Mouse (Mus musculus): ENCODE data around the gene Ly6g5b. TPM values are rescaled to one million over a fixed set of nuclear protein-coding genes. Genes with fewer than 3 reads are reported as not detected.

Gene Ly6g5b
- polyA plus RNA-seq, 1 experiment from 2014 or later, result 0.27 TPM

GRCm38 (mm10) chr17:35135591-35136320, 20.5 kb upstream of the Ly6g5b start:
- WGBS, result under 1% methylated on average over 41 of the region's 43 CpGs
- H3K9ac ChIP-seq (ENCODE audit: low read length), result peak overlapping the region; percentile 88

DNA sequence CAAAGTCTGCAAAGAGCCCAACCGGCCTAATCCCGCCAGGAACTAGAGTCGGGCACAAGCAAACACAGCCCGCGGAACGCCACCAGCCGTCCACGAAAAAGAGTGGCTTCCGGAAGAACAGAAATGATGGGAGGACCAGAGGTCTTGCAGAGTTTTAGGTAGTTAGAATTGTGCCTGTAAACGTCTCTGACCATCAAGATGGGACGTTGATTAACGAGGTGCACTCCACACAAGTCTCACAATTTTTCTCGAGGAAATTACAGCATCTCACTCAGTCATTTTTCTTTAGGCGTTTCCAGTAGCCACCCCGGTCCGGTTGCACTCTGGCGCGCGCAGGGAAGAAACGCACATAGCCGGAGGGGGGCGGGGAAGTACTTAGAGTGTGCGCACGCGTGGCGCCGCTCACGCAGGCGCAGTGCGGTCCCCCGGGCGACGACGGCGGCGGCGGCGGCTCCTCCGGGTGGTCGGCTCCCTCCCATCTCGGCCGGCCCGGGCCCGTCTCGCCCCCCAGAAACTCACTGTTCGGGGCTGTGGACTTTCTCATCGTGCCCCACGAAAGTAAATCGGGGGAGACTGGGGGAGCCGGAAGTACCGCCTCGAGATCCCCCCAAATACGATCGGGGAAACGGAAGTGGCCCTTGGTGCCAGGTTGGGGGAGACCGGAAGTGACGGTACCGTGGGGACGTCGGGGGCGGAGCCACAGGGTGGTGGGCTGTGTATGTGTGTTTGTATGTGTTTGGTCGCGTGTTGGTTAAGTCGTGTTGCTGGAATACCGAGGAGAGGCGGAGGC, 19.8 kb upstream of the Ly6g5b start, which contains the start of gene Bag6:
TSS of gene Bag6 (plus strand) at position 378 of the 790 bp plus-strand sequence.
- peak; percentile 90 for ATAC-seq (ENCODE audit: low FRiP score, low TSS enrichment)

More at GRCm38 (mm10) chr17:35135591-35136320, 20.5 kb upstream of the Ly6g5b start:
- TF ChIP-seq EP300 (optimal IDR thresholded peaks at IDR 0.05) (no peak), CTCF (IDR thresholded peaks at IDR 0.05; ENCODE audit: low read depth) (no peak)
- no peaks in the 10 kb centered on the region for H3K27me3 ChIP-seq (ENCODE audit: control insufficient read depth, insufficient read depth, low read length)
- peaks cover 15% of the 10 kb centered on the region for H3K36me3 ChIP-seq (ENCODE audit: control insufficient read depth, insufficient read depth, low read length)
- no peaks in the 10 kb centered on the region for H3K4me1 ChIP-seq (replicated peaks; ENCODE audit: control insufficient read depth, insufficient read depth)
- ATAC-seq (ENCODE audit: low FRiP score, low TSS enrichment), result peak; percentile 63
- peak overlapping the region; percentile 78 for H3K4me3 ChIP-seq (ENCODE audit: low read depth, low read length)
- DNase-seq (ENCODE audit: low spot score), result no peak
- peak overlapping the region; percentile 77 for H3K4me2 ChIP-seq (replicated peaks; ENCODE audit: low read depth)
- no peaks in the 10 kb centered on the region for H3K9me3 ChIP-seq (ENCODE audit: control insufficient read depth, low read length)
- peak overlapping the region; percentile 96 for H3K27ac ChIP-seq (replicated peaks)

DNA sequence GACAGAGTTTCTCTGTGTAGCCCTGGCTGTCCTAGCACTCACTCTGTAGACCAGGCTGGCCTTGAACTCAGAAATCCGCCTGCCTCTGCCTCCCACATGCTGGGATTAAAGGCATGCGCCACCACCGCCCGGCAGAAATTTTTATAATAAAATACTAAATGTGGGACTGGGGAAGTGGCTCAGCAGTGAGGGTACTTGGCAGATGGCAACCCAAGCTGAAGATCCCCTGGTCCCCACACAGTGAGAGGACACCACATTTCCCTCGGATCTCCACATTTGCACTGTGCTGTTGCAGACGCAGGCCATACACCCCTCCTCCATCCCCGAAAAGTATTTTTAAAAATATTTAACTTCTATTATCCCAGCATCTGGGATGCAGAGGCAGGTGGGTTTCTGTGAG, 18.3 kb upstream of the Ly6g5b start:
- WGBS, result 91% methylated on average over 7 of the region's 7 CpGs
- H3K4me3 ChIP-seq (ENCODE audit: low read depth, low read length), result no peak overlapping the region
- peaks cover 3% of the 10 kb centered on the region for H3K36me3 ChIP-seq (ENCODE audit: control insufficient read depth, insufficient read depth, low read length)
- TF ChIP-seq EP300 (optimal IDR thresholded peaks at IDR 0.05) (no peak), CTCF (IDR thresholded peaks at IDR 0.05; ENCODE audit: low read depth) (no peak)
- no peaks in the 10 kb centered on the region for H3K27me3 ChIP-seq (ENCODE audit: control insufficient read depth, insufficient read depth, low read length)
- no peaks in the 10 kb centered on the region for H3K9me3 ChIP-seq (ENCODE audit: control insufficient read depth, low read length)
- DNase-seq (ENCODE audit: low spot score), result no peak
- H3K4me1 ChIP-seq (replicated peaks; ENCODE audit: control insufficient read depth, insufficient read depth), result no peaks in the 10 kb centered on the region
- no peak overlapping the region for H3K4me2 ChIP-seq (replicated peaks; ENCODE audit: low read depth)
- H3K9ac ChIP-seq (ENCODE audit: low read length), result no peak overlapping the region
- H3K27ac ChIP-seq (replicated peaks), result no peak overlapping the region
- ATAC-seq (ENCODE audit: low FRiP score, low TSS enrichment), result no peak

More for the DNA sequence above, 19.8 kb upstream of the Ly6g5b start, which contains the start of gene Bag6:
- Histone ChIP-seq H3K4me1 (replicated peaks; ENCODE audit: control insufficient read depth, insufficient read depth) (no peaks in the 10 kb centered on the region), H3K4me3 (ENCODE audit: low read depth, low read length) (peak within 1 kb of the TSS; percentile 78), H3K4me2 (replicated peaks; ENCODE audit: low read depth) (peak within 1 kb of the TSS; percentile 77), H3K27ac (replicated peaks) (peak within 1 kb of the TSS; percentile 96), H3K9ac (ENCODE audit: low read length) (peak within 1 kb of the TSS; percentile 88), H3K36me3 (ENCODE audit: control insufficient read depth, insufficient read depth, low read length) (peaks cover 9% of the 10 kb centered on the region), H3K27me3 (ENCODE audit: control insufficient read depth, insufficient read depth, low read length) (no peaks in the 10 kb centered on the region), H3K9me3 (ENCODE audit: control insufficient read depth, low read length) (no peaks in the 10 kb centered on the region)
- peak; percentile 92 for TF ChIP-seq EP300 (optimal IDR thresholded peaks at IDR 0.05)
- peak; percentile 31; the same call in 1 of the 2 replicates for TF ChIP-seq CTCF (IDR thresholded peaks at IDR 0.05; ENCODE audit: low read depth)
- under 1% methylated on average over 66 of the region's 66 CpGs for WGBS
- DNase-seq (ENCODE audit: low spot score), result peak; percentile 93

DNA sequence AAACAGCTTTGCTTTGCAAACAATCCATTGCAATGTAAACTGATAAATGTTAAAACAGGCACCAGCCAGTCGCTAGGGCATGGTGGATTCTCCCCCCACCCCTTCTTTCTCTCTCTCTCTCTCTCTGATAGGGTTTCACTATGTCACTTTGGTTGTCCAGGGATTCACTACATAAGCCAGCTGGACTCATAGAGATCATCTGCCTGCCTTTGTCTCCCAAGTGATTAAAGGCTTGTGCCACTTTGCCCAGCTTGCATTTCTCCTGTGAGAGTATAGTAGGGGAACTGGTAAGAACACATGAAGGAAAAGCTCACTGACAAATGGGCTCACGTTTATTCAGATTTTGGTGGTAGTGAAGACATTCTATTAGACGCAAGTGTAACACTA, 16.9 kb upstream of the Ly6g5b start:
- ATAC-seq (ENCODE audit: low FRiP score, low TSS enrichment), result no peak
- Histone ChIP-seq H3K4me1 (replicated peaks; ENCODE audit: control insufficient read depth, insufficient read depth) (no peaks in the 10 kb centered on the region), H3K27me3 (ENCODE audit: control insufficient read depth, insufficient read depth, low read length) (no peaks in the 10 kb centered on the region), H3K9ac (ENCODE audit: low read length) (no peak overlapping the region), H3K27ac (replicated peaks) (no peak overlapping the region), H3K9me3 (ENCODE audit: control insufficient read depth, low read length) (no peaks in the 10 kb centered on the region), H3K4me2 (replicated peaks; ENCODE audit: low read depth) (no peak overlapping the region), H3K4me3 (ENCODE audit: low read depth, low read length) (no peak overlapping the region), H3K36me3 (ENCODE audit: control insufficient read depth, insufficient read depth, low read length) (no peaks in the 10 kb centered on the region; the same call in none of the 2 replicates)
- DNase-seq (ENCODE audit: low spot score), result no peak
- no peak for TF ChIP-seq CTCF (IDR thresholded peaks at IDR 0.05; ENCODE audit: low read depth)
- TF ChIP-seq EP300 (optimal IDR thresholded peaks at IDR 0.05), result no peak
- 67% methylated on average over 3 of the region's 3 CpGs for WGBS

DNA sequence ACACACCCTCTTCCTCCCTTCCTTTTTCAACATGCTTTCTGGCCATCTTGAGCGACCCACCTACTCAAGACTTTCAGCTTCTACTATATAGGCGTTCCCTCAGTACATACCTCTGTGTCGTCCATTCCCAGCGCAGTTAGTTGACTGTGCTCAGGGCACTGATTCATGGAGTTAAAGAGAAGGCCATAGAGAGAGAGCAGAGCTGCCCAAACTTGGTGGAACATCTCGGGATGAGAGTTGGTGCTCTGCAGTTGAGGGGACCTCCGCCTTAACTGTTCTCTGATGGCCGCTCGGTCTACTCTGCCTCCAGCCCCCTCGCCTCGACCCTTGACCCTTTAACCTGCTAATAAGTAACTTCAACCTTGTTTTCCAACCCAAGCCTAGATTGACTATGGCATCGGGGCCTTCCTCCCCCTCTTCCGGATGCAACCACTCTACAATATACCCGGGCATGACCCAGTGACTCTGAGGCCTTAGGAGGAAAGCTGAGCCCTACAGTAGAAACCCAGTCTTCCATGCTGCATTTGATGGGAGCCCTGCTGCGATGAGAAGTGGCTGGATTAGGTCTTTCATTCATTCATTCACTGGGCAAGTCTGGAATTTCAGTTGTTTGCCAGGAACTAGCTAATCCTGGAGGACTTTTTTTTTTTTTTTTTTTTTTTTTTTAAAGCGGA, 16.4 kb upstream of the Ly6g5b start, which contains the start of gene Apom:
TSS of gene Apom (minus strand) at position 551 of the 674 bp plus-strand sequence.
- Histone ChIP-seq H3K27me3 (ENCODE audit: control insufficient read depth, insufficient read depth, low read length) (no peaks in the 10 kb centered on the region), H3K9me3 (ENCODE audit: control insufficient read depth, low read length) (no peaks in the 10 kb centered on the region), H3K4me3 (ENCODE audit: low read depth, low read length) (no peak within 1 kb of the TSS), H3K4me2 (replicated peaks; ENCODE audit: low read depth) (no peak within 1 kb of the TSS), H3K9ac (ENCODE audit: low read length) (no peak within 1 kb of the TSS), H3K27ac (replicated peaks) (no peak within 1 kb of the TSS), H3K36me3 (ENCODE audit: control insufficient read depth, insufficient read depth, low read length) (no peaks in the 10 kb centered on the region; the same call in none of the 2 replicates), H3K4me1 (replicated peaks; ENCODE audit: control insufficient read depth, insufficient read depth) (peaks cover 2% of the 10 kb centered on the region; the same call in 1 of the 2 replicates)
- TF ChIP-seq CTCF (IDR thresholded peaks at IDR 0.05; ENCODE audit: low read depth) (no peak), EP300 (optimal IDR thresholded peaks at IDR 0.05) (no peak)
- no peak for DNase-seq (ENCODE audit: low spot score)
- 69% methylated on average over 15 of the region's 15 CpGs for WGBS
- no peak for ATAC-seq (ENCODE audit: low FRiP score, low TSS enrichment)

All from stomach, postnatal 0 days (tissue).